Mouse (Mus musculus): ENCODE measurements around the gene Nxn.

The Nxn gene

GRCm38 (mm10) chr11:76363178-76363577 is 35.8 kb downstream of the Nxn start:
- no peak for DNase-seq (ENCODE audit: low spot score)

GRCm38 (mm10) chr11:76361422-76361821 is 37.5 kb downstream of the Nxn start:
- DNase-seq (ENCODE audit: low spot score), result no peak

- no peak for DNase-seq (ENCODE audit: low spot score)
These were observed 38.7 kb downstream of the Nxn start for GRCm38 (mm10) chr11:76360255-76360654.

- no peak for DNase-seq (ENCODE audit: low spot score)
These were observed 40.2 kb downstream of the Nxn start for GRCm38 (mm10) chr11:76358628-76359320.

GRCm38 (mm10) chr11:76357464-76357863 is 41.5 kb downstream of the Nxn start:
- no peak for DNase-seq (ENCODE audit: low spot score)

- DNase-seq (ENCODE audit: low spot score), result no peak
These were observed 42.8 kb downstream of the Nxn start for GRCm38 (mm10) chr11:76356091-76356490.

GRCm38 (mm10) chr11:76355425-76355824 is 43.5 kb downstream of the Nxn start:
- no peak for DNase-seq (ENCODE audit: low spot score)

- no peak for DNase-seq (ENCODE audit: low spot score)
These were observed 45.9 kb downstream of the Nxn start for GRCm38 (mm10) chr11:76352861-76353558.

GRCm38 (mm10) chr11:76351624-76352011 is 47.3 kb downstream of the Nxn start:
- DNase-seq (ENCODE audit: low spot score), result no peak

GRCm38 (mm10) chr11:76350931-76351623 is 47.9 kb downstream of the Nxn start:
- DNase-seq (ENCODE audit: low spot score), result no peak

GRCm38 (mm10) chr11:76349833-76350232 is 49.1 kb downstream of the Nxn start:
- DNase-seq (ENCODE audit: low spot score), result no peak

- DNase-seq (ENCODE audit: low spot score), result no peak
These were observed 51.4 kb downstream of the Nxn start for GRCm38 (mm10) chr11:76347589-76347988.

GRCm38 (mm10) chr11:76343031-76343430 is 55.9 kb downstream of the Nxn start:
- no peak for DNase-seq (ENCODE audit: low spot score)

- DNase-seq (ENCODE audit: low spot score), result no peak
These were observed 56.9 kb downstream of the Nxn start for GRCm38 (mm10) chr11:76341884-76342645.

- DNase-seq (ENCODE audit: low spot score), result no peak
These were observed 57.8 kb downstream of the Nxn start for GRCm38 (mm10) chr11:76341163-76341562.

- DNase-seq (ENCODE audit: low spot score), result no peak
These were observed 59.1 kb downstream of the Nxn start for GRCm38 (mm10) chr11:76339830-76340229.

- no peak for DNase-seq (ENCODE audit: low spot score)
These were observed 59.8 kb downstream of the Nxn start for GRCm38 (mm10) chr11:76339141-76339540.

- DNase-seq (ENCODE audit: low spot score), result no peak
These were observed 60.3 kb downstream of the Nxn start for GRCm38 (mm10) chr11:76338656-76339055.

- no peak for DNase-seq (ENCODE audit: low spot score)
These were observed 61.2 kb downstream of the Nxn start for GRCm38 (mm10) chr11:76337764-76338163.

GRCm38 (mm10) chr11:76337236-76337635 is 61.7 kb downstream of the Nxn start:
- DNase-seq (ENCODE audit: low spot score), result no peak

- no peak for DNase-seq (ENCODE audit: low spot score)
These were observed 62.7 kb downstream of the Nxn start for GRCm38 (mm10) chr11:76336224-76336623.

- DNase-seq (ENCODE audit: low spot score), result no peak
These were observed 64.0 kb downstream of the Nxn start for GRCm38 (mm10) chr11:76334966-76335365.

All from urinary bladder, postnatal 14 days (tissue).